Mouse (Mus musculus) left cerebral cortex, postnatal 25 days (tissue): ENCODE data around the gene 1810062G17Rik. TPM values are rescaled to one million over a fixed set of nuclear protein-coding genes. Genes with fewer than 3 reads are reported as not detected.

Source experiments
- DNase-seq, 2 experiments: peaks; one replicate each; pipeline ENCODE4 v3.0.0; 2022; ENCODE audit warnings: low spot score in 2 of 2, mixed read lengths in 1 of 2
- intact Hi-C: fragments of 180-260 bp; cut with DNase I; formaldehyde crosslinking; loops from one replicate; pipeline ENCODE4 v1.15.1; 2025
- total RNA-seq, 2 experiments: library from RNA; stranded (reverse); gene quantifications; 2 replicates each; pipeline ENCODE4 v1.2.3; 2021

The 1810062G17Rik gene
- total RNA-seq = not detected

GRCm38 (mm10) chr3:36475532-36476087, at the start of gene 1810062G17Rik, which contains the start of gene Anxa5:
Gene 1810062G17Rik, plus strand, starts transcription at chr3:36475937.
Gene Anxa5, minus strand, starts transcription at chr3:36475894.
- peak; percentile 83 to 92 for DNase-seq
- intact Hi-C loops = no loop called here

GRCm38 (mm10) chr3:36427386-36427785, 48.4 kb upstream of the 1810062G17Rik start:
- intact Hi-C loops = no loop called here
- DNase-seq = no peak

DNA sequence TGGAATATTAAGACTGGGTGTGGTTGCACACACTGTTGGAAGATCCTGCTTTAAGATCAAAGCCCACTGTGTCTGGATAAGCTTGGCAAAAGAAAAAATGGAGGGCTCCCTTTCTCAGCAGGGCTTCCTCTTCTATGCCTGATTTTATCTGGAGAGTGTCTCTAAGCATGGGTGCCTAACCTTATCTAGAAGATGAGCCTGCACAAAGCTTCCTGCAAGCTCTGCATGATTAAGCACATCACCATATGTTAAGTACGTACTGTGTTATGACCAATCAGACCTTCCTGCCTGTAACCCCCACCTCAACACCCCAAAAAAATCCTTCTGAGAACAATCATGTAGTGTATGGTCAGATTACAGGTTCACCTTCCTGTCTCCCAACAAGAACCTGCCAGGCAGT, 45.4 kb upstream of the 1810062G17Rik start:
- intact Hi-C loops = no loop called here
- DNase-seq = no peak

DNA sequence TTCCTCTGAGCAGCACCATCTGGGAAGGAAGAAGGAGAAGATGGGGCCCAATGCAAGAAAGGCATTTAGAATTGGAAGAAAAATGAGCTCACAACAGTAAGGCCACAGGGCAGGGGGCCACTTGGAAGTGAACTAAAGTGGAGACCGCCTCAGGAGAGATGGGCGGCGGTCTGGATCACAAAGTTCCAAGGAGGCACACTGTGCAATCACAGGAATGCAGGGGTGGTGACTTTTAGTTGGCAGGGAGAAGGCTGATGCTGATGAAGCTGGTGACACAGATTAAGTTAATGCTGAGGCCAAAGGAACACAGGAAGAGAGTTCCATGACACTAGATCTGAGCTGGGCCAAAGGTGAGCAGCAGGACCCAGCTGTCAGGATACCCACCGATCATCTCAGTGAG, 35.5 kb upstream of the 1810062G17Rik start:
- DNase-seq = no peak
- intact Hi-C loops = no loop called here

- intact Hi-C loops = loop anchor here (1.0 to 2.0 kb wide), 2 partner anchors 232 to 262 kb away; no protein-coding TSS in a partner anchor
Observed at GRCm38 (mm10) chr3:36442426-36442825, 33.3 kb upstream of the 1810062G17Rik start.

GRCm38 (mm10) chr3:36446041-36446440, 29.7 kb upstream of the 1810062G17Rik start:
- intact Hi-C loops = loop anchor here (2.0 kb wide), 1 partner anchor 49 kb away; no protein-coding TSS in a partner anchor
- no peak for DNase-seq

More at GRCm38 (mm10) chr3:36442426-36442825, 33.3 kb upstream of the 1810062G17Rik start:
- peak; percentile 55 to 56 for DNase-seq

GRCm38 (mm10) chr3:36446506-36446905, 29.2 kb upstream of the 1810062G17Rik start:
- intact Hi-C loops = loop anchor here (2.0 kb wide), 1 partner anchor 48 kb away; no protein-coding TSS in a partner anchor
- DNase-seq = no peak

- no peak for DNase-seq
- intact Hi-C loops = loop anchor here (2.0 kb wide), 1 partner anchor 48 kb away; no protein-coding TSS in a partner anchor
Observed at GRCm38 (mm10) chr3:36446918-36447317, 28.8 kb upstream of the 1810062G17Rik start.

DNA sequence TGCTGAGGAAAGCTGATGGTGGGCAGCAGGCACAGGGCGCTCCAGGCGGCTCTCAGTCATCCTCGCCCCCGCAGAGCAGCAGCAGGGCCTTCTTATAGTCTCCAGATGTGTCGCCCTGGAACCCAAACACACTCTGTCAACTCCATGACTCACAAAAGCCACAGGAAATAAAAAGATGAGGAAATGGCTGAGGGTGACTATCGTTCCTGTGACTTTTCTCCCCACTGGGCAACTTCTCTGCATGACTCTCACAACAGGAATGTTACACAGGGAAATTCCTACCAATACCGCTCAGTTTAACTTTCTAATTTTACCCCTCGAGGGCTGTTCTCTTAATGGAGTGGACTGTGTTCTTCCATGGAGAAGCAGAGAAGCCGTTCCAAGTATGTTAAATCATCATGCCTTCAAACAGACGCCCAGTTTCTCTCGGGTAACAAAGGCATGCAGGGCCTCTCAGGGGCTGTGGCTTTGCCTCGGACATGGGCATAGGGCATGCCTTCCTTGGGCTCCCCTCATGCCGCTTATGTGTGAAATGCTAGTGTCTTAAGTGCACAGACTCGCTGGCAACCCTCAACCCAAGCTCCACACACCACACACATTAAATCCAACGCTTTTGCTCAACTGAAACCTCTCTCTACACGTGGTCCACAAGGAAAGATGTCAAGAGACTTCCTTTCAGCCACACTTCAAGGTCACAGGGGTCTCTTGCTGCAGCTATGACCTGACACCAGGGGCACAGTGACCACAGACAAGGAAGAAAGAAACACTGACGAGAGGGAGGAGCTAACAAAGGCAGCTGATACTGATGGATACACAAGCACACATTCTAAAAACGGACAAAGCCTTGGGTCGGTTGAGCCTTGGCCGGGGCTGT, 26.2 kb upstream of the 1810062G17Rik start:
- DNase-seq = peak in 1 of 2 experiments; percentile 32
- intact Hi-C loops = no loop called here

- no peak for DNase-seq
- intact Hi-C loops = no loop called here
Observed at GRCm38 (mm10) chr3:36452502-36452901, 23.2 kb upstream of the 1810062G17Rik start.

GRCm38 (mm10) chr3:36455124-36455523, 20.6 kb upstream of the 1810062G17Rik start:
- intact Hi-C loops = no loop called here
- no peak for DNase-seq

DNA sequence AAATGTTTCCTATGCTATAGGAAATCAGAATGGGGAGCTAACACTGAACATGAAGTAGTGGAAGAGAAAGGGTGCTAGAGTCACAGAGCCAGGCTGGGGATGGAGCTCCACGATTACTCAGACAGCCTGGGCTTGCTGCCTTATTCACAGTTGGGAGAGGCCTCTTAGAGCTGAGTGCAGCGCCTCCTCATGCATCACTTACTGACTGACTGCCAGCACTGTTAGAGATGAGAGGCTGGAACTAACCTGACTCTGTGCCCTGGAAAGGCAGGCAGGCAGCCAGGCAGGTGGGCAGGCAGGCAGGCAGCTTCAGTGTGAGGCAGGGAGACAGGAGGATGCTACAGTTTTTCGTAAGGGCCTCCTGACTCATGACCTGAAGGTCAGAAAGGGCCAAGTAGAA, 20.2 kb upstream of the 1810062G17Rik start:
- intact Hi-C loops = no loop called here

DNA sequence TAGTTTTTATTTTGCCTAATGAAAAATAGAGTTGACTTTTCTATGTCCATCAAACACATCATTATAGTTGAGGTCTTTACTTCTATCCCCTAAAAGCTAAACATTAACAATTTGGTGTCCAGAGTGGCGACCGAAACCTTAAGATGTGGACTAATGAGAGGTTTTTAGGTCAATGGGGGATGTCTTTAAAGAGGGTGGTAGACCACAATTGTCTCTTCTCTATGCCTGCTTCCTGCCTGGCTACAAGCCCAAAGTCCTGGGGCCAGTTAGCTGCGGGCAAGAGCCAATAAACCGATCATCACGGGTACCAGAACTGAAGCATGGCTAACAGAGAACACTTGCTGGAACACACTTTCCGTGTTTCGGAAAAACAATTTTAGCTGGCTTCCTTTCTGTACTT, 15.0 kb upstream of the 1810062G17Rik start:
- DNase-seq = no peak
- intact Hi-C loops = no loop called here

More for the DNA sequence above, 20.2 kb upstream of the 1810062G17Rik start:
- DNase-seq = peak; percentile 30 to 82

DNA sequence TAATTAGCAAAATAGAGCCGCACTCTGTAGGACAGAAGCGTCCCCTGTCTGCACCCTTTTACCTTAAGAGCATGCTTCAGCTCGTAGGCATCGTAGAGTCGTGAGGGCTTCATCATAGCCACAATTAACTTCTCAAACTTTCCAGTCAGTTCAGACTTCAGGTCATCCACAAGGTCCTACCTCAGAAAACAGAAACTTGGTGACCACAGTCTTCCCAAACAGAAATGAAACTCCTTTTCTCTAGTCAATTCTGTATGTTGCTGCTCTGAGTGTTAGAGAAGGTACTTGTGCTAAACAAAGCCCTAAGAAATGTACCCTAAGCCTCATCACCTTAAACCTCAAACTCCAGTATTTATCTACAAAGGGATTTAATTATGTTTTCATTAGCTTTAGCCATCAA, 13.9 kb upstream of the 1810062G17Rik start:
- intact Hi-C loops = no loop called here

GRCm38 (mm10) chr3:36462348-36462747, 13.4 kb upstream of the 1810062G17Rik start:
- intact Hi-C loops = no loop called here
- DNase-seq = no peak

More for the DNA sequence above, 13.9 kb upstream of the 1810062G17Rik start:
- no peak for DNase-seq

GRCm38 (mm10) chr3:36465538-36465937, 10.2 kb upstream of the 1810062G17Rik start:
- intact Hi-C loops = no loop called here
- DNase-seq = no peak

- intact Hi-C loops = no loop called here
- DNase-seq = peak in 1 of 2 experiments; percentile 77
Observed at GRCm38 (mm10) chr3:36467632-36468031, 8.1 kb upstream of the 1810062G17Rik start.

DNA sequence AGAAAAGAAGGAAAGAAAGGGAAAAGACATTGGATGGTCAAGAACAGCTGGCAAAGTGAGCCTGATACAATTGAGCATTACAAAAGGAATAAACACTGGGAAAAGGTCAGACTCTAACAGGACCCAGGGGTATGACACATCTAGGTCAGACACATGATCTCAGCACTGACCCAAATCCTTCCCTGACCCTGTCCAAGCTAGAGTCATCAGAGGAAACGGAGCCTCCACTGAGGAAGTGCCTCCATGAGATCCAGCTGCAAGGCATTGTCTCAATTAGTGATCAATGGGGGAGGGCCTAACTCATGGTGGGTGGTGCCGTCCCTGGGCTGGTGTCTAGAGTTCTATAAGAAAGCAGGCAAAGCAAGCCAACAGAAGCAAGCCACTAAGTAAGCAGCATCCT, 6.9 kb upstream of the 1810062G17Rik start:
- intact Hi-C loops = no loop called here
- DNase-seq = no peak

- intact Hi-C loops = no loop called here
Observed at GRCm38 (mm10) chr3:36471856-36472255, 3.9 kb upstream of the 1810062G17Rik start.

GRCm38 (mm10) chr3:36473222-36473621, 2.5 kb upstream of the 1810062G17Rik start:
- intact Hi-C loops = no loop called here
- DNase-seq = no peak

More at GRCm38 (mm10) chr3:36471856-36472255, 3.9 kb upstream of the 1810062G17Rik start:
- no peak for DNase-seq
